Mouse (Mus musculus) forebrain, embryonic 12.5 days (tissue): Measurements from ENCODE around the gene Nacc2. TPM values are rescaled to one million over a fixed set of nuclear protein-coding genes. Genes with fewer than 3 reads are reported as not detected.

Experiments
- ATAC-seq: fragments of 200-750 bp; cut with Nextera tagmentation; 2 replicates; pipeline ENCODE4 v1.8.0; 2017; ENCODE audit warnings: moderate TSS enrichment; ENCODE audit not compliant: low FRiP score
- H3K27ac ChIP-seq: fragments of 300-500 bp; sonication (generic); 2 replicates; pipeline ENCODE4 v1.5.1; 2016; ENCODE audit warnings: mild to moderate bottlenecking
- H3K27me3 ChIP-seq: fragments of 300-500 bp; sonication (generic); 2 replicates; pipeline ENCODE4 v1.6.1; 2016; ENCODE audit warnings: mild to moderate bottlenecking
- H3K36me3 ChIP-seq: fragments of 300-500 bp; sonication (generic); replicated peaks from 2 replicates; pipeline ENCODE4 v1.6.1; 2016; ENCODE audit warnings: mild to moderate bottlenecking
- H3K4me1 ChIP-seq: fragments of 300-500 bp; sonication (generic); 2 replicates; pipeline ENCODE4 v1.6.1; 2016
- H3K4me2 ChIP-seq: fragments of 300-500 bp; sonication (generic); 2 replicates; pipeline ENCODE4 v1.6.1; 2016; ENCODE audit warnings: mild to moderate bottlenecking, moderate library complexity
- H3K4me3 ChIP-seq: fragments of 300-500 bp; sonication (generic); replicated peaks from 2 replicates; pipeline ENCODE4 v1.5.1; 2016; ENCODE audit warnings: mild to moderate bottlenecking
- H3K9ac ChIP-seq: fragments of 300-500 bp; sonication (generic); 2 replicates; pipeline ENCODE4 v1.6.1; 2016; ENCODE audit warnings: mild to moderate bottlenecking
- H3K9me3 ChIP-seq: fragments of 300-500 bp; sonication (generic); 2 replicates; pipeline ENCODE4 v1.6.1; 2016
- WGBS: fragments of 180-500 bp; shearing (Covaris S2); methylation state at CpG from one replicate; pipeline ENCODE4 v1.1.7; 2016; 5-methylcytosine and 5-hydroxymethylcytosine counted together
- polyA plus RNA-seq: library from polyadenylated mRNA; unstranded; fragments of >200 nt; fragmentation: Nextera tagmentation; extraction: Ambion mirVana; gene quantifications from 2 replicates; pipeline ENCODE4 v1.2.1, GENCODE M21; 2016

Nacc2 gene
- polyA plus RNA-seq: 8.4 and 11.0 TPM in 2 replicates

DNA sequence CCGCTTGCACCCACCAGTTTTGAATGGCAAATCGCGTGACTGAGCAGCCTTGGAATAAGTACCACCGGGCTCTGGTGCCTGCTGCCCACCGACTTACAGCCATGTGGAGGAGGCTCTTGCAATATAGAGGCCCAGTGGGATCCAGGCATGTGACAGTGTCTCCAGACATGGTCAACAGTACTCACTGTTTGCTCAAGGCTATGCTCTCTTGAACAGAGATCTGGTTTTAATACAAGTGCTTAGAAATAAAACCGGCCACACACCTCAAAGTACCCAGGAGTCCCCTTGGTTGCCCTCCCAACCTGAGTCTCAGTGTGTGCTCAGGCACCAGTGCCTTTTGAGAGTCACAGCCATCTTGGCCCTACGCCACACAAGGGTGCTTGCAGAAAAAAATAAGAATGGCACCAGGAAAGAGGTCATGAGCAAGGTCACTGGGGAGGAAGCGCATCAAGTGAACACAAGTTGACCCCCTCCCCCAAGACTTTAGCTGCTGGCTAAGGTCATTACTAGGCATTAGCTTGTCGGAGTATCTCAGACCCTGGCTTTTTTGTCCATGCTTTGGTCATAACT is at the start of gene Nacc2:
Gene Nacc2, minus strand, starts transcription at position 142 of the 570 bp plus-strand sequence.
- Histone ChIP-seq H3K27me3 (peaks cover 50% of the 10 kb centered on the region), H3K9ac (peak within 1 kb of the TSS; percentile 67), H3K36me3 (no peaks in the 10 kb centered on the region), H3K27ac (no peak within 1 kb of the TSS), H3K4me3 (peak within 1 kb of the TSS; percentile 80), H3K4me1 (peaks cover 18% of the 10 kb centered on the region), H3K4me2 (peak within 1 kb of the TSS; percentile 98), H3K9me3 (no peaks in the 10 kb centered on the region)
- WGBS: 31% methylated on average over 9 of the region's 9 CpGs
- no peak; the same call in 1 of the 2 replicates for ATAC-seq

DNA sequence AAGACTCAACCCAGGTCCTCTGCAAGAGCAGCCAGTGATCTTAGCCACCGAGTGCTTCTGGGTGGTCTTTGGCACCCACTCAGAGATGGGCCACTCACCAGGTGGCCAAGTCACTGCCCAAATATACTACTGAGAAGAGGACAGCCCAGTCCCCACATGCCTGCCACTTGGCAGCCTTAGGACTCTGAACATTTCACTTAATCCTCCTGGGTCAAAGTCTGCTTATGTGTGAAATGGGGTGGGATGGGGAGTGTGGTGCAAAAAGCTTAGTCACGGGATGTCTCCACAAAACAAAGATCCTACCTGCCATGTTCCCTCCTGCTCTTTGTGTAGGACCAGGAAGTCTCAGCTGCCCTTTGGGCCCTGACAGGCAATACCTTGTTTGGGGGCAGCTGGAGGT is 49.1 kb upstream of the Nacc2 start:
- Histone ChIP-seq H3K9me3 (no peaks in the 10 kb centered on the region), H3K27ac (no peak overlapping the region), H3K27me3 (no peaks in the 10 kb centered on the region), H3K36me3 (no peaks in the 10 kb centered on the region), H3K4me1 (peaks cover 18% of the 10 kb centered on the region), H3K4me2 (no peak overlapping the region), H3K9ac (no peak overlapping the region), H3K4me3 (no peak overlapping the region)
- 75% methylated on average over 2 of the region's 2 CpGs for WGBS
- ATAC-seq: no peak

GRCm38 (mm10) chr2:26170376-26170775 is 47.4 kb upstream of the Nacc2 start:
- no peak for ATAC-seq
- H3K27me3 ChIP-seq: no peaks in the 10 kb centered on the region

GRCm38 (mm10) chr2:26168843-26169579 is 46.0 kb upstream of the Nacc2 start:
- Histone ChIP-seq H3K9me3 (no peaks in the 10 kb centered on the region), H3K4me2 (no peak overlapping the region), H3K9ac (no peak overlapping the region), H3K27ac (no peak overlapping the region), H3K4me3 (no peak overlapping the region), H3K27me3 (no peaks in the 10 kb centered on the region), H3K4me1 (peaks cover 18% of the 10 kb centered on the region), H3K36me3 (no peaks in the 10 kb centered on the region)
- ATAC-seq: 0 out of 2 replicates have a peak, but pooled peaks have one; percentile 17
- 42% methylated on average over 11 of the region's 11 CpGs for WGBS

More at GRCm38 (mm10) chr2:26170376-26170775, 47.4 kb upstream of the Nacc2 start:
- no peak overlapping the region for H3K4me3 ChIP-seq
- H3K9me3 ChIP-seq: no peaks in the 10 kb centered on the region
- peaks cover 18% of the 10 kb centered on the region for H3K4me1 ChIP-seq
- no peaks in the 10 kb centered on the region for H3K36me3 ChIP-seq
- 45% methylated on average over 2 of the region's 2 CpGs for WGBS
- H3K4me2 ChIP-seq: no peak overlapping the region
- no peak overlapping the region for H3K27ac ChIP-seq
- no peak overlapping the region for H3K9ac ChIP-seq

GRCm38 (mm10) chr2:26166890-26167289 is 43.9 kb upstream of the Nacc2 start:
- H3K27ac ChIP-seq: no peak overlapping the region
- no peaks in the 10 kb centered on the region for H3K9me3 ChIP-seq
- no peak overlapping the region for H3K9ac ChIP-seq
- ATAC-seq: no peak
- WGBS: 90% methylated on average over 3 of the region's 3 CpGs
- H3K4me1 ChIP-seq: peaks cover 18% of the 10 kb centered on the region
- H3K4me3 ChIP-seq: no peak overlapping the region
- no peaks in the 10 kb centered on the region for H3K36me3 ChIP-seq
- H3K27me3 ChIP-seq: no peaks in the 10 kb centered on the region
- H3K4me2 ChIP-seq: no peak overlapping the region

GRCm38 (mm10) chr2:26158064-26158463 is 35.0 kb upstream of the Nacc2 start:
- Histone ChIP-seq H3K4me2 (no peak overlapping the region), H3K27me3 (no peaks in the 10 kb centered on the region), H3K9me3 (no peaks in the 10 kb centered on the region), H3K4me3 (no peak overlapping the region), H3K27ac (no peak overlapping the region), H3K36me3 (no peaks in the 10 kb centered on the region), H3K4me1 (peaks cover 11% of the 10 kb centered on the region), H3K9ac (no peak overlapping the region)
- ATAC-seq: no peak
- WGBS: 88% methylated on average over 9 of the region's 9 CpGs

- no peaks in the 10 kb centered on the region for H3K27me3 ChIP-seq
- no peaks in the 10 kb centered on the region for H3K9me3 ChIP-seq
- no peaks in the 10 kb centered on the region for H3K36me3 ChIP-seq
- ATAC-seq: peak; percentile 72
- 0 out of 2 replicates have a peak overlapping the region, but pooled peaks have one; percentile 5 for H3K27ac ChIP-seq
- H3K4me3 ChIP-seq: no peak overlapping the region
- H3K9ac ChIP-seq: no peak overlapping the region
- H3K4me2 ChIP-seq: no peak overlapping the region
- H3K4me1 ChIP-seq: peaks cover 11% of the 10 kb centered on the region
- 62% methylated on average over 10 of the region's 10 CpGs for WGBS
Measured at GRCm38 (mm10) chr2:26156191-26156977, 33.4 kb upstream of the Nacc2 start.

DNA sequence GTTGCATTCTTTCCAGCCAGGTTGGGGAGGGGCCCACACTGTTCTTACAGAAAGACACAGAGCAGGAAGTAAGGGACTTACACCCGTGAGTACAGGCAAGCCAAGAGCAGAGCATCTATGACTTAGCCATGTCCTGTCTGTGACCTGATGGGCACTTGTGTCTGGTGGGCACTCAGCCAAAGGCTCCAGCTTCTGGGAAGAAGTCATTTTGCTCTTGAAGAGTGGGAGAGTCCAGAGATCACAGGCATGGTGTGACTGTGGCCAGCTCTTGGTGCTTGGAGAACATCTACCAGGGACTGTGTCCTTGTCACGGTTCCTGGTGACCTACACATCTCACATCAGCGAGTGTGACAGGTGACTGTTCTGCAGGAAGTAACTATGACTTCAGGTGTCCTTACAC is 32.7 kb upstream of the Nacc2 start:
- no peak overlapping the region for H3K9ac ChIP-seq
- 71% methylated on average over 3 of the region's 3 CpGs for WGBS
- no peak overlapping the region for H3K4me2 ChIP-seq
- H3K27me3 ChIP-seq: no peaks in the 10 kb centered on the region
- H3K4me1 ChIP-seq: peaks cover 11% of the 10 kb centered on the region
- no peaks in the 10 kb centered on the region for H3K9me3 ChIP-seq
- H3K4me3 ChIP-seq: no peak overlapping the region
- H3K36me3 ChIP-seq: no peaks in the 10 kb centered on the region
- no peak overlapping the region for H3K27ac ChIP-seq
- ATAC-seq: no peak

- Histone ChIP-seq H3K27me3 (no peaks in the 10 kb centered on the region), H3K36me3 (no peaks in the 10 kb centered on the region), H3K4me2 (no peak overlapping the region), H3K4me3 (no peak overlapping the region), H3K4me1 (peaks cover 11% of the 10 kb centered on the region), H3K27ac (no peak overlapping the region), H3K9ac (no peak overlapping the region), H3K9me3 (no peaks in the 10 kb centered on the region)
- 76% methylated on average over 5 of the region's 5 CpGs for WGBS
- ATAC-seq: no peak
Measured at GRCm38 (mm10) chr2:26154586-26154985, 31.6 kb upstream of the Nacc2 start.

GRCm38 (mm10) chr2:26153909-26154340 is 30.9 kb upstream of the Nacc2 start:
- Histone ChIP-seq H3K27me3 (no peaks in the 10 kb centered on the region), H3K9ac (no peak overlapping the region), H3K27ac (no peak overlapping the region), H3K4me1 (peaks cover 11% of the 10 kb centered on the region), H3K4me2 (no peak overlapping the region), H3K4me3 (no peak overlapping the region), H3K9me3 (no peaks in the 10 kb centered on the region), H3K36me3 (no peaks in the 10 kb centered on the region)
- WGBS: 4% methylated on average over 4 of the region's 4 CpGs
- ATAC-seq: peak; percentile 76

DNA sequence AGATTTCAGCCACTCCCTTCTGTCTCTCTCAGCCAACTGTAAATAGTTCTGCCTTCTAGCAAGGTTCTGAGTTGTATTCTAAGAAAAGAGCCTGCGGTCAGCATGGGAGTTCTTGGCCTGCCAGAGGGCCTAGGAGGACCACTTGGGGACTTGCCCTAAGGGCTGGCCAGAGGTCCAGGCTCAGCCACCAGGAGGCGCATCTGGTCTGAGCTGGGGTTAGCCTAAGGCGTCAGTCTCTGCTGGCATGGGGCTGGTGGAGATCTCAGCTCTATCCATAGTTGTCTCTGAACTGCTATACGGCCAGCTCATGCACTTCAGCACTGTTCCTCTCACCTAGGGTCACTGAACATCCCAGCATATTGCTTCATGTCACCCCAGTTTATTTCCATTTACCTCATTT is 30.3 kb upstream of the Nacc2 start:
- no peak overlapping the region for H3K4me2 ChIP-seq

DNA sequence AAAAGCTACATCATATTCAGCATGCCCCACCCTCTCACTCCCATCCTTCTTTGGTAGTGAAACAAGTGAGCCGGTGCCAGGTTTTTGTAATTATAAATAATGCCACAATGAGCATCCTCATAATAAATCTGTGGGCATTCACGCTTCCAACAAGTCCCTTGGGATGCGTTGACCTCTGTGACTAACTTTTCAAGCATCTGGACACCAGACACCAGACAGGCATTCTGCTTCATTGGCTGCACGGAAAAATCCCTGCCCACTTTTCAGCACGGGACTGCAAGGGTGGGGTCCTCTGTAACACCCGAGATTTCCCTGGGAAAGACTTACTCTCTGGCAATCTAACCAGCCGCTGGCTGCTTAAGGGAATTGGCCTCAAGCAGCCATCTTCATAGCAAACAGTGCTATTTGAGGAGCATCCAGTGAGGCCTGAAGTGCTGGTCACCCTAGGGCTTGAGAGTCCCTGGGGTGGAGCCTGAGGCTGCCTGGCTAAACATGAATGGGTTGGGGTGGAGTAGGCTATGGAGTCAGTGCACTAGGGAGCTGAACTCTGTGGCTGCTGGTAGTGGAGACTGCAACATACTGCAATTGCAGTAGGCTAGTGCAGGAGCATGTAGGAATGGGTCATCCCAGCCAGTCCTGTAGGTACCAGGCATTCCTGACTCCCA is 24.8 kb upstream of the Nacc2 start:
- no peak for ATAC-seq

More for the DNA sequence above, 30.3 kb upstream of the Nacc2 start:
- Histone ChIP-seq H3K9me3 (no peaks in the 10 kb centered on the region), H3K36me3 (no peaks in the 10 kb centered on the region), H3K27ac (no peak overlapping the region), H3K4me3 (no peak overlapping the region), H3K4me1 (peaks cover 11% of the 10 kb centered on the region), H3K9ac (no peak overlapping the region), H3K27me3 (no peaks in the 10 kb centered on the region)
- 30% methylated on average over 4 of the region's 4 CpGs for WGBS
- no peak for ATAC-seq

More for the DNA sequence above, 24.8 kb upstream of the Nacc2 start:
- no peak overlapping the region for H3K9ac ChIP-seq
- H3K9me3 ChIP-seq: no peaks in the 10 kb centered on the region
- H3K36me3 ChIP-seq: no peaks in the 10 kb centered on the region
- no peak overlapping the region for H3K4me3 ChIP-seq
- H3K27me3 ChIP-seq: no peaks in the 10 kb centered on the region
- H3K4me1 ChIP-seq: 0 out of 2 replicates have a peak, but pooled peaks cover 3% of the 10 kb centered on the region
- H3K4me2 ChIP-seq: no peak overlapping the region
- 67% methylated on average over 7 of the region's 7 CpGs for WGBS
- no peak overlapping the region for H3K27ac ChIP-seq
